ENCODE assay signal across 8 mouse cellular contexts in genomic region chr5:48371890-48372766, GRCm38 (mm10). TPM values are rescaled to one million over a fixed set of nuclear protein-coding genes. Genes with fewer than 3 reads are reported as not detected.
DNase-seq lines count a peak whose midpoint lies in the region; ATAC-seq and TF ChIP-seq lines count a peak whose summit lies in the region.

No protein-coding gene starts in this region.

- H3K9me3 ChIP-seq in megakaryocyte, embryonic 14.5 days, result no peaks in the 10 kb centered on the region

- TF ChIP-seq CTCF in cortical plate, adult 2 months (IDR thresholded peaks at IDR 0.05; ENCODE audit: extremely low read depth, insufficient read depth, low read length), result no peak

- ATAC-seq in activated CD4-positive, CD25-positive, alpha-beta regulatory T cell, adult 4 months, result peak; percentile 99

- H3K27ac ChIP-seq in cortical plate, adult 2 months (ENCODE audit: insufficient read depth, low read length), result no peak overlapping the region

- peaks cover 33% of the 10 kb centered on the region for H3K36me3 ChIP-seq in megakaryocyte, embryonic 14.5 days (replicated peaks; ENCODE audit: low read length)

- H3K4me1 ChIP-seq in cortical plate, adult 2 months (ENCODE audit: control insufficient read depth, insufficient read depth, low read length), result peaks cover 2% of the 10 kb centered on the region; the same call in 1 of the 2 replicates
- peaks cover 14% of the 10 kb centered on the region for H3K4me1 ChIP-seq in megakaryocyte, embryonic 14.5 days

- TF ChIP-seq POLR2A in cortical plate, adult 2 months (IDR thresholded peaks at IDR 0.05; ENCODE audit: extremely low read depth, insufficient read depth, low read length), result peak; percentile 70

- DNase-seq in gastrocnemius, adult 8-10 months (ENCODE audit: low spot score in 2 of 2), result peak; percentile 77 to 81
- DNase-seq in hindlimb bud, embryonic 11.5 days (ENCODE audit: extremely low spot score, low read depth, low spot score), result peak; percentile 79
- DNase-seq in left cerebral cortex, adult 8-10 months (ENCODE audit: low spot score in 2 of 2), result peak; percentile 93 to 97
- peak; percentile 96 to 97 for DNase-seq in right cerebral cortex, postnatal 10 days (ENCODE audit: low spot score in 2 of 2)
- peak; percentile 91 for DNase-seq in urinary bladder, postnatal 25 days (ENCODE audit: low spot score)

- H3K27me3 ChIP-seq in megakaryocyte, embryonic 14.5 days (replicated peaks), result no peaks in the 10 kb centered on the region

- peak overlapping the region; percentile 42 for H3K4me3 ChIP-seq in cortical plate, adult 2 months (ENCODE audit: insufficient read depth, low read length)
- H3K4me3 ChIP-seq in megakaryocyte, embryonic 14.5 days (replicated peaks), result peak overlapping the region; percentile 94

RNA-seq across cellular contexts. Expression of gene 5730480H06Rik, which starts 44.4 kb away (rescaled TPM):
- 10 to 100 TPM; 11.6 to 12.5 TPM for polyA plus RNA-seq in activated CD4-positive, CD25-positive, alpha-beta regulatory T cell, adult 4 months (2017; shearing (Covaris generic))
- 14.8 and 15.9 TPM in 2 replicates for polyA plus RNA-seq in cortical plate, adult 2 months (2012; rRNA removed)
- 1 to 10 TPM; 2.2 to 3.1 (median 2.6) TPM for total RNA-seq in gastrocnemius, adult 8-10 months (2022)
- total RNA-seq in left cerebral cortex, adult 8-10 months (2022), result 10 to 100 TPM; 13.8 to 19.8 (median 16.4) TPM
- polyA plus RNA-seq in megakaryocyte, embryonic 14.5 days (2012; ENCODE audit: insufficient read depth, low replicate concordance), result 3.6 TPM in 1 of 2 replicates, not detected in the other
